Mouse (Mus musculus) lung, postnatal 0 days (tissue): ENCODE measurements around the gene Alox5ap.

Experiments used
- CTCF ChIP-seq: IDR thresholded peaks from 2 replicates; pipeline ENCODE4 v1.5.1; 2016; ENCODE audit warnings: antibody characterized with exemption, mild to moderate bottlenecking
- EP300 ChIP-seq: IDR thresholded peaks from 2 replicates; pipeline ENCODE4 v1.6.1; 2016; ENCODE audit warnings: antibody characterized with exemption, mild to moderate bottlenecking, control low read depth

GRCm38 (mm10) chr5:149331407-149332143, 67.0 kb downstream of the Alox5ap start:
- TF ChIP-seq CTCF: no peak
- no peak for TF ChIP-seq EP300
